Mouse (Mus musculus) erythroblast, embryonic 14.5 days (primary cell): Measurements from ENCODE around the gene Kiz. TPM values are rescaled to one million over a fixed set of nuclear protein-coding genes. Genes with fewer than 3 reads are reported as not detected.

Experiments used
- H3K27me3 ChIP-seq: 2 replicates; pipeline ENCODE4 v1.6.1; 2012; ENCODE audit warnings: inconsistent platforms; ENCODE audit not compliant: control insufficient read depth
- H3K36me3 ChIP-seq: 2 replicates; pipeline ENCODE4 v1.6.1; 2012; ENCODE audit warnings: mild to moderate bottlenecking, inconsistent platforms; ENCODE audit not compliant: control insufficient read depth
- H3K4me1 ChIP-seq: 2 replicates; pipeline ENCODE4 v1.6.1; 2012; ENCODE audit warnings: inconsistent platforms; ENCODE audit not compliant: control insufficient read depth
- H3K4me3 ChIP-seq: replicated peaks from 2 replicates; pipeline ENCODE3; 2012; ENCODE audit warnings: moderate library complexity, mild to moderate bottlenecking, inconsistent platforms
- H3K9me3 ChIP-seq: 2 replicates; pipeline ENCODE4 v1.6.1; 2012; ENCODE audit warnings: low read length, inconsistent platforms, mixed read lengths; ENCODE audit not compliant: control insufficient read depth
- GATA1 ChIP-seq: IDR thresholded peaks from 2 replicates; pipeline ENCODE4 v1.6.1; 2012; ENCODE audit warnings: low read length, inconsistent platforms, mixed read lengths
- TAL1 ChIP-seq: IDR thresholded peaks from 3 replicates; pipeline ENCODE4 v1.6.1; 2012; ENCODE audit warnings: low read length, inconsistent platforms, mixed read lengths
- polyA plus RNA-seq: library from polyadenylated mRNA; stranded (reverse); fragments of >175 nt; gene quantifications from 2 replicates; pipeline ENCODE4 v1.2.3, GENCODE M21; 2012

Gene Kiz
- polyA plus RNA-seq, 1 experiment, result 1.3 TPM

GRCm38 (mm10) chr2:146847863-146848262 is 7.8 kb upstream of the Kiz start:
- H3K36me3 ChIP-seq, result no peaks in the 10 kb centered on the region
- TF ChIP-seq GATA1, result no peak
- no peak for TF ChIP-seq TAL1
- no peaks in the 10 kb centered on the region for H3K4me1 ChIP-seq
- no peaks in the 10 kb centered on the region for H3K27me3 ChIP-seq
- H3K4me3 ChIP-seq, result no peak overlapping the region
- H3K9me3 ChIP-seq, result no peaks in the 10 kb centered on the region

- Histone ChIP-seq H3K9me3 (no peaks in the 10 kb centered on the region), H3K4me1 (peaks cover 24% of the 10 kb centered on the region)
These were observed 456 bp downstream of the Kiz start for GRCm38 (mm10) chr2:146856120-146856519.

GRCm38 (mm10) chr2:146856853-146857252 is 1.2 kb downstream of the Kiz start:
- TF ChIP-seq TAL1, result no peak
- TF ChIP-seq GATA1, result no peak
- Histone ChIP-seq H3K4me1 (peaks cover 27% of the 10 kb centered on the region), H3K36me3 (no peaks in the 10 kb centered on the region), H3K27me3 (no peaks in the 10 kb centered on the region), H3K9me3 (no peaks in the 10 kb centered on the region), H3K4me3 (peak overlapping the region; percentile 97)

More at GRCm38 (mm10) chr2:146856120-146856519, 456 bp downstream of the Kiz start:
- Histone ChIP-seq H3K36me3 (no peaks in the 10 kb centered on the region), H3K4me3 (peak overlapping the region; percentile 97), H3K27me3 (no peaks in the 10 kb centered on the region)
- TF ChIP-seq GATA1, result no peak
- TF ChIP-seq TAL1, result no peak

GRCm38 (mm10) chr2:146865781-146866180 is 10.1 kb downstream of the Kiz start:
- TF ChIP-seq GATA1 (no peak), TAL1 (no peak)
- Histone ChIP-seq H3K4me1 (peaks cover 5% of the 10 kb centered on the region; the same call in 1 of the 2 replicates), H3K36me3 (peaks cover 5% of the 10 kb centered on the region), H3K9me3 (no peaks in the 10 kb centered on the region), H3K27me3 (no peaks in the 10 kb centered on the region), H3K4me3 (no peak overlapping the region)

- no peaks in the 10 kb centered on the region for H3K4me1 ChIP-seq
- H3K36me3 ChIP-seq, result peaks cover 2% of the 10 kb centered on the region; the same call in 1 of the 2 replicates
- TF ChIP-seq GATA1, result no peak
- no peak for TF ChIP-seq TAL1
- H3K27me3 ChIP-seq, result no peaks in the 10 kb centered on the region
- H3K4me3 ChIP-seq, result no peak overlapping the region
- H3K9me3 ChIP-seq, result no peaks in the 10 kb centered on the region
These were observed 15.9 kb downstream of the Kiz start for GRCm38 (mm10) chr2:146871300-146872269.

GRCm38 (mm10) chr2:146872697-146873096 is 17.0 kb downstream of the Kiz start:
- H3K4me1 ChIP-seq, result no peaks in the 10 kb centered on the region
- peaks cover 2% of the 10 kb centered on the region; the same call in 1 of the 2 replicates for H3K36me3 ChIP-seq
- H3K4me3 ChIP-seq, result no peak overlapping the region
- H3K9me3 ChIP-seq, result no peaks in the 10 kb centered on the region
- no peaks in the 10 kb centered on the region for H3K27me3 ChIP-seq
- no peak for TF ChIP-seq TAL1
- no peak for TF ChIP-seq GATA1

- Histone ChIP-seq H3K4me1 (no peaks in the 10 kb centered on the region), H3K36me3 (peaks cover 2% of the 10 kb centered on the region; the same call in 1 of the 2 replicates), H3K4me3 (no peak overlapping the region), H3K27me3 (no peaks in the 10 kb centered on the region), H3K9me3 (no peaks in the 10 kb centered on the region)
- TF ChIP-seq TAL1 (no peak), GATA1 (no peak)
These were observed 18.3 kb downstream of the Kiz start for GRCm38 (mm10) chr2:146873881-146874441.

GRCm38 (mm10) chr2:146877423-146878098 is 21.9 kb downstream of the Kiz start:
- H3K4me1 ChIP-seq, result no peaks in the 10 kb centered on the region
- no peak overlapping the region for H3K4me3 ChIP-seq
- H3K27me3 ChIP-seq, result no peaks in the 10 kb centered on the region
- TF ChIP-seq TAL1, result no peak
- no peak for TF ChIP-seq GATA1
- no peaks in the 10 kb centered on the region for H3K9me3 ChIP-seq
- peaks cover 2% of the 10 kb centered on the region; the same call in 1 of the 2 replicates for H3K36me3 ChIP-seq

- no peak overlapping the region for H3K4me3 ChIP-seq
- no peaks in the 10 kb centered on the region for H3K4me1 ChIP-seq
- H3K9me3 ChIP-seq, result no peaks in the 10 kb centered on the region
- H3K27me3 ChIP-seq, result no peaks in the 10 kb centered on the region
- H3K36me3 ChIP-seq, result no peaks in the 10 kb centered on the region
- TF ChIP-seq GATA1, result no peak
- TF ChIP-seq TAL1, result no peak
These were observed 26.0 kb downstream of the Kiz start for GRCm38 (mm10) chr2:146881623-146882022.
